Comparison of ENCODE assay signal across 32 mouse cellular contexts in the genomic region with DNA sequence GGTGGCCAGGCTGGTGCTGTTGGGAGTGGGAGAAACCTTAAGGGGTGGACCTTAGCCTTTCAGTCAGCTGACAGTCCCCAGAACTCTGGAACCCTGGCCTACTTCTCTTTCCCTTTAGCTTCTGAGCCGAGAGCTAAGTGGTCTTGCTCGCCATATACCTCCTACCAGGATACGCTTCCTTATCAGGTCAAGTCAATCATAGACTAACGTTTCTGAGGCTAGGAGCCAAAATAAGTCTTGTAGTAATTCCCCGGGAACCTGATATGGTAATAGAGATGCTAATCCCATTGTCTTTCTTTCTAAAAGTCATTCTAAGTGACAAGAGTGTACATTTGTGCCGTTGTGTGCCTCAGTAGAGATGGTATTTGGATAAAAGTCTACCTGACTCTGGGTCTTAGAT.
"Had no signal": no experiment of that assay in that cellular context is flagged by ENCODE, and none has a peak within 500 bp of the region (broad histone marks: within the 10 kb centered on the region; RNA-seq: fewer than 3 reads in every experiment).

No protein-coding gene starts in this region.

- H3K9me3 ChIP-seq: limb, embryonic 10.5 days; limb, embryonic 12.5 days; limb, embryonic 13.5 days; limb, embryonic 15.5 days; liver, embryonic 12.5 days; liver, embryonic 13.5 days; liver, embryonic 15.5 days; lung, embryonic 15.5 days; midbrain, embryonic 10.5 days; midbrain, embryonic 12.5 days; midbrain, embryonic 13.5 days; midbrain, embryonic 15.5 days; neural tube, embryonic 12.5 days had no signal

- DNase-seq: left cerebral cortex, postnatal 4 days; liver; liver, embryonic 13.5 days; liver, postnatal 0 days; lung, adult 18-20 months; lung, adult 2 months; lung, embryonic 14.5 days; lung, postnatal 10 days; lung, postnatal 14 days; lung, postnatal 36 days; lung, postnatal 4 days; midbrain, embryonic 14.5 days had no signal

- H3K4me1 ChIP-seq: lung, embryonic 15.5 days; midbrain, embryonic 13.5 days; midbrain, embryonic 15.5 days; neural tube, embryonic 12.5 days had no signal

- H3K4me3 ChIP-seq: limb, embryonic 10.5 days; limb, embryonic 12.5 days; limb, embryonic 13.5 days; limb, embryonic 15.5 days; liver, embryonic 12.5 days; liver, embryonic 13.5 days; liver, embryonic 15.5 days; lung, embryonic 15.5 days; megakaryocyte, embryonic 14.5 days; midbrain, embryonic 10.5 days; midbrain, embryonic 12.5 days; midbrain, embryonic 13.5 days; midbrain, embryonic 15.5 days; myocyte; neural tube, embryonic 12.5 days had no signal

- ATAC-seq: liver, embryonic 12.5 days; liver, postnatal 0 days; lung, postnatal 0 days; midbrain, embryonic 13.5 days; midbrain, embryonic 15.5 days; midbrain, embryonic 16.5 days had no signal

- H3K4me2 ChIP-seq: limb, embryonic 12.5 days; limb, embryonic 13.5 days; limb, embryonic 15.5 days; liver, embryonic 11.5 days; liver, embryonic 12.5 days; liver, embryonic 13.5 days; liver, embryonic 15.5 days; lung, embryonic 14.5 days; lung, embryonic 15.5 days; midbrain, embryonic 11.5 days; midbrain, embryonic 12.5 days; midbrain, embryonic 13.5 days; midbrain, embryonic 15.5 days; neural tube, embryonic 12.5 days had no signal

- H3K9ac ChIP-seq: limb, embryonic 12.5 days; limb, embryonic 13.5 days; limb, embryonic 15.5 days; liver, embryonic 12.5 days; liver, embryonic 13.5 days; liver, embryonic 14.5 days; liver, embryonic 15.5 days; liver, postnatal 0 days; lung, embryonic 14.5 days; lung, embryonic 15.5 days; midbrain, embryonic 12.5 days; midbrain, embryonic 13.5 days; midbrain, embryonic 15.5 days; neural tube, embryonic 12.5 days had no signal

- H3K27ac ChIP-seq: limb, embryonic 10.5 days; limb, embryonic 12.5 days; limb, embryonic 13.5 days; limb, embryonic 15.5 days; liver, embryonic 12.5 days; liver, embryonic 13.5 days; liver, embryonic 14.5 days; liver, embryonic 15.5 days; lung, embryonic 15.5 days; macrophage; midbrain, embryonic 10.5 days; midbrain, embryonic 12.5 days; midbrain, embryonic 13.5 days; midbrain, embryonic 15.5 days; neural tube, embryonic 12.5 days had no signal

- H3K27me3 ChIP-seq: limb, embryonic 15.5 days; liver, embryonic 12.5 days; liver, embryonic 13.5 days; liver, embryonic 15.5 days; lung, embryonic 15.5 days; megakaryocyte, embryonic 14.5 days; midbrain, embryonic 12.5 days; midbrain, embryonic 13.5 days; midbrain, embryonic 15.5 days; neural tube, embryonic 12.5 days had no signal

- H3K36me3 ChIP-seq: limb, embryonic 10.5 days; limb, embryonic 12.5 days; limb, embryonic 13.5 days; limb, embryonic 15.5 days; liver, embryonic 12.5 days; liver, embryonic 13.5 days; liver, embryonic 15.5 days; lung, embryonic 15.5 days; midbrain, embryonic 10.5 days; midbrain, embryonic 12.5 days; midbrain, embryonic 13.5 days; midbrain, embryonic 15.5 days; neural tube, embryonic 12.5 days had no signal
